Mouse (Mus musculus) limb, embryonic 15.5 days (tissue): Measurements from ENCODE around the gene Gm2237. TPM values are rescaled to one million over a fixed set of nuclear protein-coding genes. Genes with fewer than 3 reads are reported as not detected.
"Not testable (repeated sequence)": the region's sequence is repeated elsewhere in the genome, so short reads cannot be mapped to it uniquely, and the experiment has no call there.

Source experiments
- ATAC-seq: fragments of 200-750 bp; cut with Nextera tagmentation; 2 replicates; pipeline ENCODE4 v1.8.0; 2017; ENCODE audit warnings: low read depth, moderate TSS enrichment; ENCODE audit not compliant: insufficient number of reproducible peaks, low FRiP score, low TSS enrichment
- H3K27ac ChIP-seq: fragments of 300-500 bp; sonication (generic); 2 replicates; pipeline ENCODE4 v1.5.1; 2015; ENCODE audit warnings: moderate library complexity, mild to moderate bottlenecking, inconsistent platforms
- H3K27me3 ChIP-seq: fragments of 300-500 bp; sonication (generic); 2 replicates; pipeline ENCODE4 v1.6.1; 2015; ENCODE audit warnings: inconsistent platforms
- H3K36me3 ChIP-seq: fragments of 300-500 bp; sonication (generic); 2 replicates; pipeline ENCODE4 v1.6.1; 2015; ENCODE audit warnings: inconsistent platforms
- H3K4me1 ChIP-seq: fragments of 300-500 bp; sonication (generic); 2 replicates; pipeline ENCODE4 v1.6.1; 2015; ENCODE audit warnings: inconsistent platforms
- H3K4me2 ChIP-seq: fragments of 300-500 bp; sonication (generic); 2 replicates; pipeline ENCODE4 v1.6.1; 2015; ENCODE audit warnings: mild to moderate bottlenecking, inconsistent platforms
- H3K4me3 ChIP-seq: fragments of 300-500 bp; sonication (generic); 2 replicates; pipeline ENCODE4 v1.5.1; 2015; ENCODE audit warnings: mild to moderate bottlenecking, inconsistent platforms
- H3K9ac ChIP-seq: fragments of 300-500 bp; sonication (generic); 2 replicates; pipeline ENCODE4 v1.6.1; 2015; ENCODE audit warnings: inconsistent platforms
- H3K9me3 ChIP-seq: fragments of 300-500 bp; sonication (generic); 2 replicates; pipeline ENCODE4 v1.6.1; 2016; ENCODE audit warnings: inconsistent platforms
- WGBS: fragments of 180-500 bp; shearing (Covaris S2); methylation state at CpG from one replicate; pipeline ENCODE4 v1.1.7; 2015; 5-methylcytosine and 5-hydroxymethylcytosine counted together
- polyA plus RNA-seq: library from polyadenylated mRNA; unstranded; fragments of >200 nt; fragmentation: Nextera tagmentation; extraction: Ambion mirVana; gene quantifications from 2 replicates; pipeline ENCODE4 v1.2.1, GENCODE M21; 2015

Gene Gm2237
- 1.3 and 1.9 TPM in 2 replicates for polyA plus RNA-seq

- not testable (repeated sequence) for ATAC-seq, H3K27ac ChIP-seq
- WGBS = 1% methylated on average over 32 of the region's 62 CpGs
Measured at GRCm38 (mm10) chr14:19584804-19585667, at the start of gene Gm2237. Gm2237 (minus strand) TSS chr14:19585135.

DNA sequence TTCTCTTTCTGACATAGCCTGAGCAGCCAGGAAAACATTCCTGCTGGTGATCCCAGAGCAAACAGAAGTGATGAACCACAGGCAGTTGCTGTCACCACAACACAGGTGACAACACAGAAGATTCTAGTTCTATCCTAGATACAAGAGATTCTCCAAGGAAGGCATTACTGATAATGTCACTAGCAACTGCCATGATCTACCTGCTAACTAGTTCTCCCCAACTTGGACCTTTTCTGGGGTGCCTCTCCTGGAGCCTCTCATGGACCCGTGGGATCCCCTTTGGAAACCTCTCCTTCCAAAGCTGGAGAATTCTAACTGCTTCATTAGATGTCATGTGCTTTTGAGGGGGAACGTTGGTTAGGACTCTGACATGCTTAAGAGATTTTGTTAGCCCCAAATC lies 17.5 kb upstream of the Gm2237 start, which contains the start of gene Gm5458:
TSS of gene Gm5458 (minus strand) at position 101 of the 400 bp plus-strand sequence.
- H3K27me3 ChIP-seq = not testable (repeated sequence)

More at GRCm38 (mm10) chr14:19584804-19585667, at the start of gene Gm2237:
- Histone ChIP-seq H3K4me2 (peak within 1 kb of the TSS; percentile 52), H3K4me3 (peak within 1 kb of the TSS; percentile 45)
- H3K4me1 ChIP-seq, H3K9me3 ChIP-seq, H3K36me3 ChIP-seq, H3K27me3 ChIP-seq, H3K9ac ChIP-seq: not testable (repeated sequence)

DNA sequence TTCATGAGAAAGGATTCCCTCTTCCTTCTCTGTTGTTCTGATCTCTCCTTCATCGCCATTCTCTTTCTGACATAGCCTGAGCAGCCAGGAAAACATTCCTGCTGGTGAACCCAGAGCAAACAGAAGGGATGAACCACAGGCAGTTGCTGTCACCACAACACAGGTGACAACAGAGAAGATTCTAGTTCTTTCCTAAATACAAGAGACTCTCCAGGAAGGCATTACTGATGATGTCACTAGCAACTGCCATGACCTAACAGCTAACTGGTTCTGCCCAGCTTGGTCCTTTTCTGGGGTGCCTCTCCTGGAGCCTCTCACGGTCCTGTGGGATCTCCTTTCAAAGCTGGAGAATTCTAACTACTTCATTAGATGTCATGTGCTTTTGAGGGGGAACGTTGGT lies 35.1 kb downstream of the Gm2237 start, which contains the start of gene Gm2244:
TSS of gene Gm2244 (minus strand) at position 101 of the 400 bp plus-strand sequence.
- not testable (repeated sequence) for ATAC-seq, H3K4me3 ChIP-seq

More for the DNA sequence above, 17.5 kb upstream of the Gm2237 start, which contains the start of gene Gm5458:
- not testable (repeated sequence) for H3K27ac ChIP-seq, H3K9ac ChIP-seq, H3K36me3 ChIP-seq, H3K4me1 ChIP-seq, H3K9me3 ChIP-seq, ATAC-seq, H3K4me2 ChIP-seq, H3K4me3 ChIP-seq
- 100% methylated on average over 1 of the region's 2 CpGs for WGBS

More for the DNA sequence above, 35.1 kb downstream of the Gm2237 start, which contains the start of gene Gm2244:
- H3K27ac ChIP-seq, H3K9ac ChIP-seq, H3K36me3 ChIP-seq, H3K4me1 ChIP-seq, H3K27me3 ChIP-seq, H3K9me3 ChIP-seq, H3K4me2 ChIP-seq: not testable (repeated sequence)
- WGBS = 68% methylated on average over 1 of the region's 3 CpGs

Other genes starting within 250 kb of the Gm2237 start
- gene Gm21738, start 166.2 kb downstream of the Gm2237 start, polyA plus RNA-seq = 0.51 and 0.56 TPM in 2 replicates
- not detected in 2 replicates for gene Gm2244, start 35.2 kb downstream of the Gm2237 start, polyA plus RNA-seq
- not detected in 2 replicates for gene Gm5458, start 17.4 kb upstream of the Gm2237 start, polyA plus RNA-seq
- 91.1 and 100 TPM in 2 replicates for gene Nid2, start 166.1 kb upstream of the Gm2237 start, polyA plus RNA-seq
- 179 and 202 TPM in 2 replicates for gene Rtraf, start 238.7 kb upstream of the Gm2237 start, polyA plus RNA-seq